Mouse (Mus musculus) layer of hippocampus, adult 18-20 months (tissue): ENCODE data around the gene Dcxr. TPM values are rescaled to one million over a fixed set of nuclear protein-coding genes. Genes with fewer than 3 reads are reported as not detected.
"Not testable (repeated sequence)": the region's sequence is repeated elsewhere in the genome, so short reads cannot be mapped to it uniquely, and the experiment has no call there.

ENCODE experiments used
- DNase-seq, 2 experiments: peaks; one replicate each; pipeline ENCODE4 v3.0.0; 2022; ENCODE audit warnings: low spot score in 2 of 2
- total RNA-seq, 2 experiments: library from RNA; stranded (reverse); gene quantifications; 2 replicates each; pipeline ENCODE4 v1.2.3; 2021

The Dcxr gene
- total RNA-seq, 2 experiments from 2014 or later = 12.3 to 13.6 TPM

DNA sequence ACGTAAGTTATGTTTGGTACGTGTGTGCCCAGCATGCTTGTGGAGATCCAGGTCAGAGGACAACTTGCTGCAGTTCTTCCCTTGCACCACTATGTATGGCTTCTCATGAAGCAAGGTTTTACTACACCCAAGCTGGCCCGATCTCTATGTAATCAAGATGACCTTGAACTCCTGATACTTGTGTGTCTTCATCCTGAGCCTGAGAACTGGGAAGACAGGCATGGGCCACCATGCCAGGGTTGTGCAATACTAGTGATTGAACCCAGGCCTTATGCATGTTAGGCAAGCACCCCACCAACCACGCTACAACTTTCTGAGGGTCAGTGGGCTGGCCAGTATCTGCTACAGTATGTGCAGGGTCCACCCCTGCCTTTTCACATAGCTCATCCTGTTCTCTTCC lies 50.1 kb downstream of the Dcxr start:
- no peak for DNase-seq

DNA sequence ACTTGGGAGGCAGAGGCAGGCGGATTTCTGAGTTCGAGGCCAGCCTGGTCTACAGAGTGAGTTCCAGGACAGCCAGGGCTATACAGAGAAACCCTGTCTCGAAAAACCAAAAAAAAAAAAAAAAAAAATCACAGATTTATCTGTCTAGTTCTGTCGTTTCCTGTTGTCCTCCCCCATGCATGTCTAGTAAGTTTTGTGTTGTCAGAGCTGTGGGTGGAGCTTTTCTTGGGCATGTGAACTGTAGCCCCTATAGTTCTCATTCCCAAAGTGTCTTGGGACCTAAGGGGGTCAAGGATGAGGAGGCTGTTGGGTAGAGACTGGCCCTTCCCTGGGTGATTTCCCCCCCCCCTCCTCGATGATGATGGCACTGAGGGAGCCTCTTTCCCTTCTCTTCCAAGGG lies 51.2 kb downstream of the Dcxr start:
- not testable (repeated sequence) for DNase-seq

Other genes starting within 250 kb of the Dcxr start
- gene Mrpl12, start 242.7 kb downstream of the Dcxr start, total RNA-seq = 10 to 100 TPM; 65.1 to 67.5 TPM
- gene Slc25a10, start 235.4 kb downstream of the Dcxr start, total RNA-seq = 10 to 100 TPM; 18.9 to 19.3 TPM
- gene Gcgr, start 196.6 kb downstream of the Dcxr start, total RNA-seq = not detected
- 10 to 100 TPM; 68.8 to 74.5 TPM for gene Mcrip1, start 177.6 kb downstream of the Dcxr start, total RNA-seq
- not detected for gene Ppp1r27, start 176.1 kb downstream of the Dcxr start, total RNA-seq
- 100 to 1,000 TPM; 122 to 132 TPM for gene P4hb, start 154.0 kb downstream of the Dcxr start, total RNA-seq
- 100 to 1,000 TPM; 293 to 295 TPM for gene Arhgdia, start 145.7 kb downstream of the Dcxr start, total RNA-seq
- gene Alyref, start 128.9 kb downstream of the Dcxr start, total RNA-seq = 10 to 100 TPM; 60.5 to 70.0 TPM
- gene Anapc11, start 128.9 kb downstream of the Dcxr start, total RNA-seq = 10 to 100 TPM; 93.5 to 97.0 TPM
- 1 to 10 TPM in 1 of 2 experiments, under 1 TPM in 1; 0.89 to 1.4 TPM for gene Npb, start 118.8 kb downstream of the Dcxr start, total RNA-seq
- gene Pcyt2, start 109.3 kb downstream of the Dcxr start, total RNA-seq = 100 to 1,000 TPM; 118 to 128 TPM
- 10 to 100 TPM; 35.4 to 41.5 TPM for gene Sirt7, start 102.0 kb downstream of the Dcxr start, total RNA-seq
- gene Mafg, start 93.7 kb downstream of the Dcxr start, total RNA-seq = 10 to 100 TPM; 70.0 to 71.5 TPM
- gene Pycr1, start 83.5 kb downstream of the Dcxr start, total RNA-seq = 1 to 10 TPM in 1 of 2 experiments, under 1 TPM in 1; 0.81 to 2.0 TPM
- 1 to 10 TPM; 3.9 to 4.6 TPM for gene Myadml2, start 79.1 kb downstream of the Dcxr start, total RNA-seq
- gene Notum, start 66.1 kb downstream of the Dcxr start, total RNA-seq = 1 to 10 TPM; 2.6 to 5.5 TPM
- gene Aspscr1, start 54.3 kb downstream of the Dcxr start, total RNA-seq = 10 to 100 TPM; 46.1 to 54.3 TPM
- gene Cenpx, start 13.5 kb downstream of the Dcxr start, total RNA-seq = 10 to 100 TPM; 15.8 to 18.7 TPM
- gene Lrrc45, start 13.4 kb downstream of the Dcxr start, total RNA-seq = 10 to 100 TPM; 49.1 to 60.5 TPM
- gene Rac3, start 5.8 kb downstream of the Dcxr start, total RNA-seq = 10 to 100 TPM; 32.0 to 40.0 TPM
- 1 to 10 TPM; 1.2 to 1.7 TPM for gene Cbr2, start 4.8 kb upstream of the Dcxr start, total RNA-seq
- 10 to 100 TPM; 20.9 to 24.0 TPM for gene Hmga1b, start 35.5 kb upstream of the Dcxr start, total RNA-seq
- gene Rfng, start 56.9 kb upstream of the Dcxr start, total RNA-seq = 10 to 100 TPM; 57.1 to 59.9 TPM
- 100 to 1,000 TPM; 152 to 154 TPM for gene Gps1, start 57.0 kb upstream of the Dcxr start, total RNA-seq
- 10 to 100 TPM; 40.1 to 40.4 TPM for gene Dus1l, start 69.1 kb upstream of the Dcxr start, total RNA-seq
- 100 to 1,000 TPM; 183 to 187 TPM for gene Fasn, start 97.3 kb upstream of the Dcxr start, total RNA-seq
- 1 to 10 TPM; 6.9 to 7.7 TPM for gene Ccdc57, start 205.6 kb upstream of the Dcxr start, total RNA-seq
- 1 to 10 TPM; 1.7 to 4.5 TPM for gene Slc16a3, start 221.2 kb upstream of the Dcxr start, total RNA-seq